Mouse (Mus musculus) monocyte, adult 2 months (primary cell): ENCODE results near the gene Wdr24.

Experiments used
- DNase-seq, 2 experiments: peaks; one replicate each; pipeline ENCODE4 v3.0.0; 2022; ENCODE audit warnings: low spot score in 2 of 2, low read depth in 1 of 2

Wdr24 gene

DNA sequence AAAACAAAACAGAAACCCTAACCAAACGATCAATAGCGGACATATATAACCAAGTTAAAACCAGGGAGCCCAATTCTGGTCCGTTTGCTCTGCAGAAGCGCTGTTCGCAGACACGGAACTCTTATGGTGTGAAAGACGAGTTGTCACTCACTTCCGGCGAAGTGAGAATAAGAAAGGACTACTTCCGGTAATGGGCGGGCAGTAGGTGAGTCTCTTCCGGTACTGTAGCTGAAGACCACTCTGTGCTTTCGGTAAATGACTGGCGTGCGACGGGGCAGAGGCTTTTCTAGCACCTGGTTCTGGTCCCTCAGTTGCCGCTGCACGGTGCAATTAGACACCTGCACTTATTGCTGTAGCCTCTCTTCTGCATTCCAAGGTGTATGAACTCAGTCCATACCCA, at the start of gene Wdr24:
Gene Wdr24 (plus strand): TSS at position 176 of the 400 bp plus-strand sequence.
- peak in 1 of 2 experiments; percentile 44 for DNase-seq

DNA sequence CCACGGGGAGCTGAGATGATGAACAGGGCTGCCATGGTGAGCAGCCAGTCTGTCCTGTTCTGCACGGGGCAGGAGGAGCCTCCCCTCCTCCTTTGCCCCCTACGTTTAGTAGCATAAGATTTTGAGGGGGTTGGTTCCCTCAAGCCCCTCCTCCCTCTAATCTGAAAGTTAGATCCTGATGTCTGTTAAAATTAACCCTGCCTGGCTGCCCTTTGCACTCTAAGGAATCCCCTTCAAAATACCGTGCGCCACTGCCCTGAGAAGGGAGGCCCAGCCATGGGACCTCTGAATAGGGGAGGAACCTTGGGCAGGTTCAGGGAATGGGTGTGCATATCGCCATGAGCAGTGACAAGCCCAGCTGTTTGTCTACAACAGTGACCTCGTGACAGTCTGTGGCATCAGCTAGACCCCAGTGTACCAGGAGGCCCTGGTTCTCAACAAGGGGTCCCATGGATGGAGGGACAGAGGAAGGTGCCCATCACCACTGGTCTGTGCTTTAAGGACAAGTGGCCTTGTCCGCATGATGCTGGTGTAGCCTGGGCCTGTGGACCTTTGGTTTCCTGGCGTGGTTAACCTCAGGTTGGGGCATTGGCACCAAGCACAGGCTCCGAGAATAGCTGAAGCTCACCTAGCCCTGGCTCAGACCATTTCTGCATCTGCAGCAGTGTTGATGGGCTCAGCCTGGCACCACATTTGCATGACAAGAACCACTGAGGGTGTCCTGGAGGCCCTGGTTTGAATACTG, 47.9 kb upstream of the Wdr24 start:
- DNase-seq = no peak

DNA sequence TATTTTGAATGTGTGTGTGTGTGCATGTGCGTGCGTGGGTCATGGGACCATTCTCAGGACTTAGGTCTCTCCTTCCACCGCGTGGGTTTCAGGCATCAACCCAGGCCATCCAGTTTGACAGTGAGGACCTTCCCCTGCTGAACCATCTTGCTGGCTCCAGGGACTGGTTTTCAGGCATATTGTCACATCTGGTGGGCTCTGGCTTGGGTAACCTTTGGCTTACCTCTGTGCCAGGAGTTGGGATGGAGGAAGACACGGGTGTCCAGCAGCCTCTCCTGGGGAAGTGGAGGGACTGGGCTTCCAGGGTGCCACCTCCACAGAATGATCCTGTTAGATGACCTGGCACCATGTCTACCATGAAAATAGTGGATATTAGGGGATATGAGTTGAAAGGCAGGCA, 45.5 kb upstream of the Wdr24 start:
- DNase-seq = no peak

DNA sequence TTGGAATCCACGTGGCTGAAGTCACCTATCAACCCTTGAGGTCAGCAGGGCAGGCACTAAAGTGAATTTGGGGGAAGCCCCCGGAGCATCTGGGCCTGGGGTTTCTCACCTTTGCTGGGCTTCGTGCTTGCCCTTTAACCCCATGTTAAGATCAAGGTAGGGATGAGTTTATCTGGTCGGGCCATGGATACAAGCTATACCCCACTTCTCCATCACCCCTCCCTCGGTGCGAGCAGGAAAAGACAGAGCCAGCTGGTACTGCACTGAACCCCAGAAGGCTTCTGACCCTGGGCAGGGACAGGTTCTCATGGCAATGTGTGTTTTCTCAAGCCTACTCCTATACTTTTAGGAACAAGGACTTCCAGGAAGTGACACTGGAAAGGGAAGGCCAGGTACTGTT, 42.1 kb upstream of the Wdr24 start:
- DNase-seq = no peak

DNA sequence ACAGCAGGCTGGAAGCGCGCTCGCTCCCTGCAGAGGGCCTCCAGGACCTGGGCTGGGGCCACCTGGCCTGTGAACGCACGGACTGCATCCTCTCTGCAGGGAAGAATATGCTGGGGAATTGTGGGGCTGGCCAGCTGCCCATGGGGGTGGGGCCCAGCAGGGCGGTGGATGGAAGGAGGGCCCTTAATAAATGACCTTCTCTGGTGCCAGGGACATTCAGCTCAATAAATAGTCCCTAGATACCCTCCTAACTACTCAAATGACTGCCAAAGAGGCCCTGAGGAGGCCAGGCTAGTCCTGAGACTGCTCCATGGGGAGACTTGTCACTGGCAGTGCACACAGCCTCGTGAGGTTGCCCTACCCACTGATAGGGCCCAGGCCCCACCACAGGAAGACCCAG, 40.3 kb upstream of the Wdr24 start:
- DNase-seq = no peak

DNA sequence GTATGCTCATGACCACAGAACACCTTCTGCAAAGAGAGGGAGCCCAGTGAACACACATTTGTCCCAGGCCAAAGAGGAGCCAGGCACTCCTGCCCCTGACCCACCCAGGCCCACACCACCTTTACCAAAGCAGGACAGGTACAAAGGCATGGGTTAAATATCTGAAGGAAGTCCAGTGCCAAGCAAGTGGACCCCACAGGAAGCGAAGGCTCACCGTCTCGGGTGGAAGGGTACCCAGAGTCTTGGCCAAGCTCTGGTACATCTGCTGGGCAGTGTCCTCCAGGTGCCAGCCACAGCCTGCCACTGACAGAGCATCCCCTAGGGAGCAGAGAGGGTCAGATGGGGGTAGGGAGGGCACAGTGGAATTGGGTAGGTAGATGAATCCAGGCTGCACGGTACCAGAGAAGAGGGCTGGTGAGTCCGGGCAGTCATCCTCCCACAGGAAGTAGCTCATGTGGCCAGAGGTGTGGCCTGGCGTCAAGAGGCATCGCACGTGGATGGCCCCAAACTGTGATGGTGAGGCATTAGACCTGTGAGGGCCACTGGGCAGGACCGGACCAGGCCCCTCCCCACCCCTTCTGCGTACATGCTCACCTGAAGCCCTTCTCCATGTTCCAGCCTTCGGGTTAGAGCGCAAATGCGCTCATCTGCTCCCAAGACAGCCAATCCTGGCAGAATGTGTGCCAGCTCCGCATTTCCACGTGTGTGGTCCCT, 39.4 kb upstream of the Wdr24 start:
- DNase-seq = no peak

DNA sequence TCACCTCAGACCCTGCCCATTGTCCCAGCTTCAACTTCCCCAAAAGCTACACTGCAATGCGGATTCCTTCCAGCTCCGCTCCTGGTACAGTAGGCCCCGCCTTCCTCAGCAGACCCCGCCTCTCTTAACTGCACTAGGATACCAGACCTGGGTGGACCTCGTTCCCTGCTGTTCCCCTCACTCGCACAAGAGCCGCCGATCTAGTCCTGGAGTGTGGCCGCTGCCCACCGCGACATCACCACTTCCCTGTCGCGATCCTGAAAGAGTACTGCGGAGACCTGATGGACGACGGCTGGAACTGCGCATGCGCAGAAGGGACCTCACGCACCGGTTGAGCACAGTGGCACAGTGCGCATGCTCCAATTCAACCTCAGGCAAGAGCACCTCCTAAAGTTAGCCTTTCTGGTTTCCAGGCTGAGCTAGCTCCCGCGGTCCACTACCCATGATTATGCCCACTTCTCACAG, 38.1 kb upstream of the Wdr24 start, which contains the start of gene Haghl:
Gene Haghl (minus strand): TSS at position 393 of the 465 bp plus-strand sequence.
- DNase-seq = peak; percentile 83 to 93

DNA sequence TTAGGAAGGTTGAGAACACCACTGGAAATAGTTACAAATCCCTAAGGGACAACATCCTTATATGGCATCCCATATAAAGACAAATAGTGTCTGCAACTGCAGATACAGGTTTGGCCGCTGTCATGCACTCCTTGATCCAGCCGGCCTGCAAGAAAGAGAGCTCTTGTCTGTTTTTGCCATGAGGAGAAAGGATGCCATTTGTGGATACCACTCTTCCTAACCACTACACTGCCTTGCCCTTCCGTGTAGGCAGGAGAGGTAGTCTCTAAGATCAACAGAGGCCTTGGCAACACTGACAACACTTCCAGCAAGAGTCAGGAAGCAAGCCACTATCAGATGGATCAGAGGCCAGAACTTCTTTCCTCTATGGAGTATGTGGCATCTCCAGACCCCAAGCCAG, 37.1 kb upstream of the Wdr24 start, which contains the start of gene Ccdc78:
Gene Ccdc78 (plus strand): TSS at position 301 of the 400 bp plus-strand sequence.
- DNase-seq = no peak

DNA sequence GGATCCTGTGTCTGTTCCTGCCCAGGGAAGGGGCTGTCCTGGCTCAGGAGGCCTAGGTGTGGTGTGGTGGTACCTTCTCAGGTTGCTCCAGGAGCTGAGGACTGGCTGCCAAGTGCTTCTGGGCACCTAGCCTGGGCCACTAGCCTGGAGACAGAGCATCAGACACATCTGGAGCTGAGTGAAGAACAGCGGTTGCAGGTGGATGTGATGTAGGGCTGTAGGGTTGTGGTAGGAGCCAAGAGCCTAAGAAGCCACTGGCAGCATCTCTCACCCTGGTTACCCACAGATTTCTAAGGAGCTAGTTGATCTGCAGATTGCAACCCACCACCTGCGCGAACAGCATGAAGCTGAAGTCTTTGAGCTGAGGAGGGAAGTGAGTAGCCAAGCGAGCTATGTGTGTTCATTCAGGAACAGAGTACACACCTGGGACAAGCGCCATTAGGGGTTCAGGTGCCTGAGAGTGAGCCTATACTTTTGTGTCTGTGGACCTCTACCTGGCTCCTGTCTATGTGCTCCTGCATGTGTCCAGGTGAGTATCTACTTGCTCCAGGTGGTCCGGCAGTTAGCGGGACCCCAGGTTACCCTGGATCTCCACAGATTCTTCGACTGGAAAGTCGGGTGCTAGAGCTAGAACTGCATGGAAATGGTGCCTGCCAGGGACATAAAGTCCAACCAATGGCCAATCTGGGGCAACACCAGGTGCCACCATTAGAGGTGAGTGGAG, 36.5 kb upstream of the Wdr24 start:
- DNase-seq = no peak

DNA sequence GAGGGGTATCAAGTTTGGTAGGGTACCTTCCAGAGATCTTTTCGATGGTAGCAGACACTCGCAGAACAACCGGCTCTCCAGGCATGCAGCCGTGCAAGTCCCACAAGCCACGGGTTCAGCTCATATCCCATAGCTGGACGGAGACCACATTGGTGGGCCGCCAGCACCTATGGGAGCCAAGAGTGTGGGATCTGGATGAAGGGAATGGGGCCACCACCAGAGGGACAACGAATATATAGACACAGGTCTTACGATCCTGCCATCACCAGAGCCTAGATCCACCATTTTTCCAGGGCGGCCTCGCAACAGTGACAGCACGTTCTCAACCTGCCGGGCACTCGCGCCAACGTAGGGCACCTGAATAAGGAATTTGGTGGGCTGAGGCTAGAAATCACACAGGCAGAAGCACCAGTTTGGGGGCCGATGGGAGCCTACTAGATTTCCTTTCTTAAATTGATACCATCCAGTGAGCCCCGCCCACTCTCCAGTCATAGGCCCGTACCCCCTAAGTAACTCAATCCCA, 32.0 kb upstream of the Wdr24 start:
- no peak for DNase-seq

DNA sequence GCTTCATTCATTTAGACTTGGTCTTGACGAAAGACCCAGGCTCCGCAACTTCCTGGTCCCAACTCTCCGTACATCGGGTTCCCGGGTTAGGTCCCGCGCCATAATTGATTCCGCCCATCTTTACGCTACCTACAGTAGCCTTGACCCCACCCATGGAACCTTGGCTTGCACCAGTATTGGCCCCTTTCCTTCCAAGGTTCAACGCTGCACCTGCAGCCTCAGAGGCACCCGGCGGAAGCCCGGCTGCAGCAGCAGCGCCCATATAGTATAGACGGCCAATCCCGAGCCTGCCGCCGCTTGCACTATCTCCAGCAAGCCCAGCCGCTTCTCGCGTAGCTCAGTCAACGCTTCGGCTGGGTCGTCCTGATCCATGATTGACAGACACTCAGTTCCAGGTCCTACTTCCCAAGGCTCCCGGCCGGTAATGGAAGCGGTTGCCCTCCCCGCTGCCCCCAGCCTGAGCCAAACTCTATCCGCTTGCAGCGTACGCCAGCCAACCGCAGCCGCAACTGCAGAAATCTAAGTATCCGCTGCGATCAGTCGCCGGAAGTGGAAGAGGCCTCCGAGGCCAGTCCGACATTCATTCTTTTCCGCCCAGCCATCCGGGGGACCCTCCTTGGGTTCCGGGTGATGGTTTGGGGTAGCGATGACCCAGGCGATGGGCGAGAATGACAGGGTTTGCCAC, 31.4 kb upstream of the Wdr24 start:
- peak; percentile 49 to 75 for DNase-seq

DNA sequence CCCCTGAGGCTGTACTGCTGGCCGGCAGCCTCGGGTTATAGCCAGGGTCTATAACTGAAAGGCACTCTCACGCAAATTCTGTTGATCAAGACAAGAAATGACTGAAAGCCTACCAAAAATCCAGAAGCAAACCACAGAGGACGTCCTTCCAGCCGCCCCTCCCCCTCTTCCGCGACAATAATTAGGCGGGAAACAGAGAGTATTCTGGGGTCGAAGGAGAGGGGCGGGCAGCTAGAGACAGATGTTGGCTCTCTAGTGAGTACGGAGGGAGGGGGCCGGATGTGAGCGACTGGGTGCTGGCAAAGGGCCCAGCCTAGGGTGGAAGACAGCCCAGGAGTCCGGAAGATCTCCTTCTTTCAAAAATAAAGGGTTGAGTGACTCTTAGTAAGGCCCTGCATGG, 30.8 kb upstream of the Wdr24 start, which contains the start of gene Fam173a:
Gene Fam173a (minus strand): TSS at position 287 of the 400 bp plus-strand sequence.
- no peak for DNase-seq

DNA sequence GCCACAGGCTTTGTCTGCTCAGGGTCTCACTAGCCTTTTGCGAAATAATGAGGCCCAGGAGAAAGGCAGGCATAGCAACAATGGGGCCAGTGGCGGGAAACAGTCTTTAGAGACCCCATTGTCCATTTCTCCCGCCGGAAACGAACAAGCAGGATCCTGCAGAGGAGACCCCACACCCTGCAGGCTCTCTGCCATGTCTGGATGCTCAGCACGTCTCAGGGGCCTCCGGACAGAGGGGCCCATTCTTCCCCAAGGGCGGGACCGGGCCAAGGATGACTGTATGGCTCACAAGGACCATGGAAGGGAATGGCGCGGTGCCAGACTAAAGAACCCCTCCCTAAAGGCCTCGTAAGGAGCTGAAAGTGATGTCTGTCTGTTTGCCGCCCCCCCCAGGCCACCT, 29.2 kb upstream of the Wdr24 start:
- no peak for DNase-seq

DNA sequence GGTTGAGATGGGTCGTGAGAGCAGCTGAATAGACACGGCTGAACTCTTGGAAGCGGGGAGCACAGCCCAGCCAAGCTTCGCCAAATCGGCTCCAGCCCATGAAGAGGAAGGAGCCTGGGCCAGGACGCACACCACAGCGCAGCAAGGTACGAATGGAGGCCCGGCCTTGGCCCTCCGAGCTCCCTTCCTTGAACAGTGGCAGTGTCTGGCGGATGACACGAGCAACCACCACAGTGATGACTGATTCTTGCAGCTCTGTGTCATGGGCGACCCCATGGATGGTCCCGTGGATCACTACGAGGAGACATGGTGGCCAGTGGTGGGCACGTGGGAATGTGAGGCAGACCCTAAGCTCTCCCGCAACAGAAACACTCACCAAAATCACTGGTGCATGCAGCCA, 28.4 kb upstream of the Wdr24 start:
- DNase-seq = no peak

DNA sequence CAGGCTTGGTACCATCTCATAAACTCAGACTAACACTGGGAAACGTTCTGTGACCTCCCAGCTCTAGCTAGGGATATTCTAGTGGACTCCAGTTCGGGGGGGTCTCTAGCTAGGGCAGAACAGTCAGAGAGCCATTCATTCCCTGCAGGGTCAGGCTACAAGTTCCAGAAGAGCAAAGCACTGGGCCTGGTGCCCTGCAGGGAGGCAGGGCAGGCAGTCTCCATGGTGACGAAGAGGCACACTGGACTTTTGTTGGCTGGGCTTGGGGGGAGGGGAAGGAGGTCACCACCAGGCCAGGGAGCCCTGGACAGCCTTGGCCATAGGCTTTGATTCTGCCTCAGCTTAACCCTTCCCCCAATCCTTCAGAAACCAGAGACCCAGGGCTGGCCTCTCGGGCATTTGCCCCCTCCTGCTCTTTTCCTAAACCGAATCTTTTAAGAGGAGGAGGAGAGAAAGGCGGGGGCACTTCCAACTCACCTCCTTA, 27.8 kb upstream of the Wdr24 start, which contains the start of gene AC134908.4:
Gene AC134908.4 (minus strand): TSS at position 51 of the 484 bp plus-strand sequence.
- DNase-seq = no peak

DNA sequence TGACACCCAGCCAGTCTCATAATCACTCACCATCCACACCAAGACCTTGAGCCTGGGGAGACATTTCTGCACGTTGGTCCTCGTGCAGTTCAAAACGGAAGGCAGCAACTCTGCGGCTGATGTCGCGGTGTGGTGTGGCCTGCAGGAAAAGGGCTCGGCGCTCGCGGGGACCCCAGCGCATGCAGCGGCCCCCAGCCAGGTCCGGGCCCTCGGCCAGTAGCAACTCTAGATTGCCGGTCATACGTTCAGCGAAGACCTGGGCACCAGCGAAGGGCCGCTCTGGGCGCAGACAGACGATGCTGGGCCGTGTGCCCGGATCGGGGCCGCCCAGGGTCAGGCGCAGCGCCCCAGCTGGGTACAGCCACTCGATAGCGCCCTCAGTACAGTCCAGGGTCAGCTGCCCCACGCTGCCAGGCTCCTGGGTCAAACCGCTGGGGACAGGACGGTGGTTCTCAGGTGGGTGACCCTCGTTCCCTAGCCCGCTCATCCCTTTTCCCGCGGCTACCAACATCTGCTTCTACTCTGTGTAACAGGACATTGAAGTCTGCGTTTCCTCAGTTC, 27.1 kb upstream of the Wdr24 start:
- DNase-seq = no peak

DNA sequence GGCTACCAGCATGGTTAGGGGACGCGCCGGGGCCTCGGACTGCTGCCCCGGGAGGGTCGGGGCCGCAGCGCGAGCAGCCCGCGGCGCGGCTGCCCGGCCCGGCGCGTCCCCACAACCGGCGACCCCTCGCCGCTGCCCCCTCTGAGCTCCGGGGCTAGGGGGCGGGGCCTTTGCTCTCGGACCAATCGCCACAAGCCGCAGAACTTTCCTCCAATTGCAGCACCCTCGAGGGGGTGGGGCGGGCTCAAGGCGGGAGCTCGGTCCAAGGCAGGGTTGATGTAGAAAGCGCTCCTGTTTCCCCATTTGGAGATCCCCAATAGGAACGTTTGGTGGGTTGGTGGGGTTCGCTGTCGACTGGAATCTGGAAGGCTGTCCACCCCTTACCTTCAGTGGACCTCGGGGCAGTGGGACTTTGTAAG, 26.5 kb upstream of the Wdr24 start, which contains the start of gene Metrn:
Gene Metrn (minus strand): TSS at position 186 of the 419 bp plus-strand sequence.
- peak; percentile 55 to 65 for DNase-seq

DNA sequence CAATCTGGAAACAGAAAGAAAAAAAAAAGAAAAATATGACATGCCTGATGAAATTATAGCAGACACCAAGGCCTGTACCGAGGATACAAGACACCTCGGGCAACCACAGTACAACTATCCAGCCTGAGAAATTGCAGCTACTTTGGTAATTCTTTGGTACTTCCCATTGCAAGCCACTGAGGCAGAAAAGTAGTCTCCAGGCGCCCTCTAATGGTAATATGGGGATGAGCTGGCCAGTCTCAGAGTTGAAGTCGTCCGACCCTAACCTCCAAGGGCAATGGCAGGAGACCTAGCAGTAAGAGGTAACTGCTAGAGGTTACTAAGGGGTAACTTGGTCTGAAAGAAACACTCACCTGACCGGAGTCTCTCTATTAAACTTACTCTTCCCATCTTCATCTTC, 22.4 kb upstream of the Wdr24 start:
- peak in 1 of 2 experiments; percentile 41 for DNase-seq

DNA sequence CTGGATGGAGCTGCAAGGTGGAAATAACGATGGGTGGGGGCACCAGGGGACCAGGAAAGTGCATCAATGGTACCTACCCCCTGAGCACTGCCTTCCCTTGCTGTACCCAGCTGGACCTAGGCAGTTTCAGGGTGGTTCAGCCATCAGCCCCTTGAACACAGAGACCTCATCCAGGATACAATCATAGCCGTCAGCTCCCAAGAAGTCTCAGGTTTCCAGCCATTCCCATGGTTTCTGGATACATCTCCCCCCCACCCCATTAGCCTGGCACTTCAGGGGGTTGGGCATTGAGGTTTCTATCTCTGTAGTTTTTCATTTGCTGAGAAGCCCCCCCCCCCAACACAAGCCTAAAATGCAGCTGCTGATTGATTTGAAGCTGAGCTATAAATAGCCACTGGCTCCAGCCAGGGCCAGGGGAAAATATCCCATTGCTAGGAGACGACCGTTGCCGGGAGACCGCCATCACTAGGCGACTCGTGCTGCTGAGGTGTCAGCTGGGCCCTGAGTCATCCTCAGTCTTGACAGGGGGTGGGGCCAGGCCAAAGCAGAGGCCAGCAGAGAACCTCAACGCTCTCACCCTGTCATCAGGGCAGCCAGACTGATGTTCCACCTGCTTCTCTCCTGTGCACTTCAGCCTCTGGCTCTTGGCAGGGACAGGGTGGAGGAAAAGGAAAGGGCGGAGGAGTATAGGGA, 20.5 kb upstream of the Wdr24 start:
- no peak for DNase-seq
